Mouse (Mus musculus) lung, postnatal 0 days (tissue): ENCODE results near the gene Kng2. TPM values are rescaled to one million over a fixed set of nuclear protein-coding genes. Genes with fewer than 3 reads are reported as not detected.
"Not testable (repeated sequence)": the region's sequence is repeated elsewhere in the genome, so short reads cannot be mapped to it uniquely, and the experiment has no call there.

ENCODE experiments used
- ATAC-seq: fragments of 200-750 bp; cut with Nextera tagmentation; 2 replicates; pipeline ENCODE4 v1.8.0; 2017; ENCODE audit warnings: moderate library complexity
- DNase-seq: peaks from one replicate; pipeline ENCODE4 v3.0.0-alpha.2; 2016; ENCODE audit warnings: low spot score
- H3K27ac ChIP-seq: fragments of 300-500 bp; sonication (generic); 2 replicates; pipeline ENCODE4 v1.5.1; 2014; ENCODE audit warnings: antibody characterized with exemption, mild to moderate bottlenecking, low read length, mixed read lengths
- H3K27me3 ChIP-seq: fragments of 300-500 bp; sonication (generic); replicated peaks from 2 replicates; pipeline ENCODE4 v1.6.1; 2014; ENCODE audit warnings: low read length, mixed read lengths; ENCODE audit not compliant: insufficient read depth
- H3K36me3 ChIP-seq: fragments of 300-500 bp; sonication (generic); 2 replicates; pipeline ENCODE4 v1.6.1; 2014; ENCODE audit warnings: low read length, mixed read lengths; ENCODE audit not compliant: insufficient read depth
- H3K4me1 ChIP-seq: fragments of 300-500 bp; sonication (generic); 2 replicates; pipeline ENCODE4 v1.6.1; 2014; ENCODE audit warnings: antibody characterized with exemption, low read depth, low read length, mixed read lengths; ENCODE audit not compliant: insufficient read depth
- H3K4me2 ChIP-seq: fragments of 300-500 bp; sonication (generic); replicated peaks from 2 replicates; pipeline ENCODE4 v1.6.1; 2014; ENCODE audit warnings: low read depth, mild to moderate bottlenecking, low read length, moderate library complexity, mixed read lengths
- H3K4me3 ChIP-seq: fragments of 300-500 bp; sonication (generic); 2 replicates; pipeline ENCODE4 v1.5.1; 2014; ENCODE audit warnings: low read depth, low read length
- H3K9ac ChIP-seq: fragments of 300-500 bp; sonication (generic); replicated peaks from 2 replicates; pipeline ENCODE4 v1.6.1; 2014; ENCODE audit warnings: low read depth, mild to moderate bottlenecking
- H3K9me3 ChIP-seq: fragments of 300-500 bp; sonication (generic); 2 replicates; pipeline ENCODE4 v1.6.1; 2016; ENCODE audit warnings: low read length, mixed read lengths
- CTCF ChIP-seq: IDR thresholded peaks from 2 replicates; pipeline ENCODE4 v1.5.1; 2016; ENCODE audit warnings: antibody characterized with exemption, mild to moderate bottlenecking
- EP300 ChIP-seq: IDR thresholded peaks from 2 replicates; pipeline ENCODE4 v1.6.1; 2016; ENCODE audit warnings: antibody characterized with exemption, mild to moderate bottlenecking, control low read depth
- WGBS: fragments of 180-500 bp; shearing (Covaris S2); extraction: QIAGEN DNeasy Blood & Tissue Kit; methylation state at CpG from one replicate; pipeline ENCODE4 v1.1.7; 2014; 5-methylcytosine and 5-hydroxymethylcytosine counted together
- polyA plus RNA-seq: library from polyadenylated mRNA; unstranded; fragments of >200 nt; fragmentation: Nextera tagmentation; extraction: Ambion mirVana; gene quantifications from 2 replicates; pipeline ENCODE4 v1.2.1, GENCODE M21; 2015

Gene Kng2
- polyA plus RNA-seq = 0.42 and 1.0 TPM in 2 replicates

- peak; percentile 65 for DNase-seq
- H3K9ac ChIP-seq, H3K4me3 ChIP-seq, H3K4me1 ChIP-seq, H3K9me3 ChIP-seq, H3K36me3 ChIP-seq, H3K27ac ChIP-seq, H3K4me2 ChIP-seq, H3K27me3 ChIP-seq: not testable (repeated sequence)
- ATAC-seq = peak; percentile 70
- TF ChIP-seq EP300 = 0 out of 2 replicates have a peak, but pooled peaks have one; percentile 27
- 60% methylated on average over 3 of the region's 3 CpGs for WGBS
These were observed at the start of gene Kng2 for GRCm38 (mm10) chr16:23028966-23029600. TSS of gene Kng2 (minus strand) at chr16:23029482.

- H3K4me3 ChIP-seq, H3K27me3 ChIP-seq, DNase-seq, H3K4me2 ChIP-seq, H3K9ac ChIP-seq, H3K9me3 ChIP-seq, ATAC-seq, H3K4me1 ChIP-seq, H3K36me3 ChIP-seq, H3K27ac ChIP-seq: not testable (repeated sequence)
- 74% methylated on average over 6 of the region's 6 CpGs for WGBS
These were observed 48.2 kb upstream of the Kng2 start for GRCm38 (mm10) chr16:23077516-23077915.

GRCm38 (mm10) chr16:23060781-23061325 lies 31.6 kb upstream of the Kng2 start:
- 76% methylated on average over 5 of the region's 5 CpGs for WGBS
- H3K27ac ChIP-seq, H3K4me3 ChIP-seq, H3K9me3 ChIP-seq, H3K9ac ChIP-seq, H3K4me2 ChIP-seq, DNase-seq, H3K4me1 ChIP-seq, ATAC-seq, H3K36me3 ChIP-seq, H3K27me3 ChIP-seq: not testable (repeated sequence)

GRCm38 (mm10) chr16:23059630-23060029 lies 30.3 kb upstream of the Kng2 start:
- ATAC-seq, H3K4me2 ChIP-seq, H3K4me3 ChIP-seq, H3K9me3 ChIP-seq, H3K27me3 ChIP-seq, H3K27ac ChIP-seq, H3K4me1 ChIP-seq, DNase-seq, H3K9ac ChIP-seq, H3K36me3 ChIP-seq: not testable (repeated sequence)
- 52% methylated on average over 4 of the region's 4 CpGs for WGBS

- not testable (repeated sequence) for H3K36me3 ChIP-seq, H3K27me3 ChIP-seq, H3K4me1 ChIP-seq, H3K9me3 ChIP-seq, H3K4me3 ChIP-seq, H3K27ac ChIP-seq, DNase-seq, H3K9ac ChIP-seq, H3K4me2 ChIP-seq, ATAC-seq
- WGBS = 72% methylated on average over 1 of the region's 1 CpGs
These were observed 28.6 kb upstream of the Kng2 start, which contains the start of gene Kng1 for GRCm38 (mm10) chr16:23057668-23058447. TSS of gene Kng1 (plus strand) at chr16:23057865.

- Histone ChIP-seq H3K9me3 (no peaks in the 10 kb centered on the region), H3K27ac (no peak overlapping the region), H3K36me3 (no peaks in the 10 kb centered on the region), H3K4me3 (no peak overlapping the region), H3K4me2 (no peak overlapping the region), H3K4me1 (no peaks in the 10 kb centered on the region), H3K27me3 (no peaks in the 10 kb centered on the region), H3K9ac (no peak overlapping the region)
- 67% methylated on average over 5 of the region's 5 CpGs for WGBS
- ATAC-seq (no peak), DNase-seq (peak; percentile 52)
- TF ChIP-seq CTCF = peak; percentile 63
- no peak for TF ChIP-seq EP300
These were observed 17.0 kb upstream of the Kng2 start for GRCm38 (mm10) chr16:23046319-23046718.
